ENCODE assay signal across 10 mouse cellular contexts in the genomic region with DNA sequence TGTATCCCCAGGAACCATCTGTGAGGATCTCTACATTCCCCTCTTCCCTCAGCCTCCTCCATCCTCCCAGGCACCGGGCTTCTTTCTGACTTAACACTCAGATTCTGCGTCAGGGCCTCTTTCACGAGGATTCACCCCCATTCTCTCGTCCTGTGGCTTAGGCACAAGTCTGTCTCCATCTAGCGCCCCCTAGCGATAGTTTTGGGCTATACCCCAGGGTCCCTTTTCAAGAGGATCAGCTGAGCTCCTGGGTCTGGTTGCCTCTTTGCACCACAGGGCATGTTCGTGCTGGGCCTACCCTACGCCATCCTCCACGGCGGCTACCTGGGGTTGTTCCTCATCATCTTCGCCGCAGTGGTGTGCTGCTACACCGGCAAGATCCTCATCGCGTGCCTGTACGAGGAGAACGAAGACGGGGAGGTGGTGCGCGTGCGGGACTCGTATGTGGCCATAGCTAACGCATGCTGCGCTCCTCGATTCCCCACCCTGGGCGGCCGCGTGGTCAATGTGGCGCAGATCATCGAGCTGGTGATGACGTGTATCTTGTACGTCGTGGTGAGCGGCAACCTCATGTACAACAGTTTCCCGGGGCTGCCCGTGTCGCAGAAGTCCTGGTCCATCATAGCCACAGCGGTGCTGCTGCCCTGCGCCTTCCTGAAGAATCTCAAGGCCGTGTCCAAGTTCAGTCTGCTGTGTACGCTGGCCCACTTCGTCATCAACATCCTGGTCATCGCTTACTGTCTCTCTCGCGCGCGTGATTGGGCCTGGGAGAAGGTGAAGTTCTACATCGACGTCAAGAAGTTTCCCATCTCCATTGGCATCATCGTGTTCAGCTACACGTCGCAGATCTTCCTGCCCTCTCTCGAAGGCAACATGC. TPM values are rescaled to one million over a fixed set of nuclear protein-coding genes. Genes with fewer than 3 reads are reported as not detected.
DNase-seq lines count a peak whose midpoint lies in the region; TF ChIP-seq lines count a peak whose summit lies in the region.
"Had no signal": no experiment of that assay in that cellular context is flagged by ENCODE, and none has a peak within 500 bp of the region (broad histone marks: within the 10 kb centered on the region; RNA-seq: fewer than 3 reads in every experiment).

No protein-coding gene starts in this region.

- no peak overlapping the region for H3K27ac ChIP-seq in cortical plate, adult 2 months (ENCODE audit: insufficient read depth, low read length)

- TF ChIP-seq CTCF in cortical plate, adult 2 months (IDR thresholded peaks at IDR 0.05; ENCODE audit: extremely low read depth, insufficient read depth, low read length) = no peak

- no peaks in the 10 kb centered on the region for H3K4me1 ChIP-seq in cortical plate, adult 2 months (ENCODE audit: control insufficient read depth, insufficient read depth, low read length)

- DNase-seq in CD4-positive helper T cell, adult 2 months (ENCODE audit: low read depth, low spot score) = peak; percentile 78
- peak; percentile 55 for DNase-seq in NIH3T3 (ENCODE audit: low read depth)
- peak; percentile 31 to 57 for DNase-seq in heart, postnatal 10 days
- DNase-seq in layer of hippocampus, postnatal 10 days (ENCODE audit: low spot score in 2 of 2) = peak; percentile 66 to 68
- DNase-seq in lung, postnatal 36 days = peak; percentile 70
- DNase-seq in right cerebral cortex, adult 18-20 months = peak; percentile 72
- no peak for DNase-seq in Muller cell, postnatal 12 days (ENCODE audit: inconsistent ontology term)

- TF ChIP-seq POLR2A in cortical plate, adult 2 months (IDR thresholded peaks at IDR 0.05; ENCODE audit: extremely low read depth, insufficient read depth, low read length) = no peak

- intact Hi-C loops in heart, postnatal 10 days (cut with DNase I) = no loop called here

- peak overlapping the region; percentile 30 for H3K4me3 ChIP-seq in cortical plate, adult 2 months (ENCODE audit: insufficient read depth, low read length)

RNA-seq across cellular contexts. Expression of a gene that starts 3.2 kb away (rescaled TPM):
- 73.8 and 87.3 TPM in 2 replicates for polyA plus RNA-seq in cortical plate, adult 2 months (2012; rRNA removed)
- not detected for total RNA-seq in heart, postnatal 10 days (2021)
- total RNA-seq in layer of hippocampus, postnatal 10 days (2021) = 10 to 100 TPM; 60.0 to 68.6 TPM
- polyA plus RNA-seq: gonadal fat pad, adult 2 months; stomach, embryonic 14.5 days had no signal

RNA-seq across cellular contexts. Expression of a gene that starts 10.9 kb away (rescaled TPM):
- polyA plus RNA-seq in cortical plate, adult 2 months (2012; rRNA removed) = 6.9 and 7.4 TPM in 2 replicates
- total RNA-seq in heart, postnatal 10 days (2021) = 1 to 10 TPM; 7.5 to 8.2 TPM
- 10 to 100 TPM; 10.3 to 11.9 TPM for total RNA-seq in layer of hippocampus, postnatal 10 days (2021)

RNA-seq across cellular contexts. Expression of a gene that starts 51.4 kb away (rescaled TPM):
- 51.5 and 55.4 TPM in 2 replicates for polyA plus RNA-seq in cortical plate, adult 2 months (2012; rRNA removed)
- 10 to 100 TPM; 18.3 to 22.1 TPM for total RNA-seq in heart, postnatal 10 days (2021)
- total RNA-seq in layer of hippocampus, postnatal 10 days (2021) = 10 to 100 TPM; 63.1 to 68.0 TPM

Comparison
In these comparisons a context has a peak if more than half of its experiments do, and no peak if none do; other contexts are left out.
1. RNA of a gene that starts 3.2 kb away (total RNA-seq): 60.0 to 68.6 TPM in layer of hippocampus, postnatal 10 days; not detected in heart, postnatal 10 days; every median in the first group is over 10 times any median in the second.